Mouse (Mus musculus) embryonic fibroblast, embryonic 13.5 days (primary cell): ENCODE measurements at regions not wholly inside any gene's neighbourhood (a gene's known extent, or its start where the extent isn't known, plus 50 kb on each side); places are given as distances from the start of the nearest gene placed in this dataset.

Experiments
- CTCF ChIP-seq: IDR thresholded peaks from 2 replicates; pipeline ENCODE4 v1.5.1; 2011; ENCODE audit warnings: mild to moderate bottlenecking, control low read depth, low read length, moderate library complexity, borderline replicate concordance; ENCODE audit not compliant: insufficient read depth
- POLR2A ChIP-seq: IDR thresholded peaks from 2 replicates; pipeline ENCODE4 v1.6.1; 2011; ENCODE audit warnings: low read depth, mild to moderate bottlenecking, control low read depth, low read length, moderate library complexity

GRCm38 (mm10) chr5:73942950-73943349 lies 125.3 kb downstream of the Usp46 start:
- no peak for TF ChIP-seq CTCF
- TF ChIP-seq POLR2A: no peak
